8 mouse cellular contexts compared by ENCODE assay signal in the genomic region with DNA sequence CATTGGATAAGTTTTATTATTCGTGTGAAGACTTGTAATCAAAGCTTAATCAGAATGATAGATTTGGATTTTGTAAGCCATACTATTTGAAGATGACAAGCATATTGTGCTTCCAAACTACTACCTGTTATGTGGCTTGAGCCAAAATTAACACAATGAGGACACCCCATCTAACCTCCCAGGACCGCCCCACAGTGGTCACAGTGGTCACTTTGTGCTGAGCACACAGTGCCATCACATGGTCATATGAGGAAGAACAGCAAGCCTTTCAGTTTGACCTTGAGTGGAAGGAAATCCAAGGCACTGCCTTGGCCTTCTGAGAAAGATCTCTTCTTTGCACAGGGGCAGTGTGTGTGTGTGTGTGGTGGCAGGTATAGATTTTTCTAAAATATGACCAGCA.
DNase-seq lines count a peak whose midpoint lies in the region; ATAC-seq lines count a peak whose summit lies in the region.

No protein-coding gene starts in this region.

- H3K4me3 ChIP-seq in forebrain, embryonic 12.5 days (replicated peaks) = no peak overlapping the region
- no peak overlapping the region for H3K4me3 ChIP-seq in forebrain, embryonic 15.5 days
- H3K4me3 ChIP-seq in neural tube, embryonic 15.5 days (replicated peaks) = no peak overlapping the region
- H3K4me3 ChIP-seq in embryonic facial prominence, embryonic 11.5 days (ENCODE audit: low read depth, low read length) = no peak overlapping the region

- no peak overlapping the region for H3K9ac ChIP-seq in forebrain, embryonic 12.5 days
- H3K9ac ChIP-seq in forebrain, embryonic 15.5 days (replicated peaks) = no peak overlapping the region
- no peak overlapping the region for H3K9ac ChIP-seq in neural tube, embryonic 15.5 days (replicated peaks)
- no peak overlapping the region for H3K9ac ChIP-seq in embryonic facial prominence, embryonic 11.5 days (replicated peaks; ENCODE audit: low read length)

- H3K27me3 ChIP-seq in forebrain, embryonic 12.5 days = no peaks in the 10 kb centered on the region
- no peaks in the 10 kb centered on the region for H3K27me3 ChIP-seq in forebrain, embryonic 15.5 days
- H3K27me3 ChIP-seq in neural tube, embryonic 15.5 days (replicated peaks) = no peaks in the 10 kb centered on the region
- no peaks in the 10 kb centered on the region for H3K27me3 ChIP-seq in embryonic facial prominence, embryonic 11.5 days (ENCODE audit: control insufficient read depth, insufficient read depth, low read length)

- no peak overlapping the region for H3K27ac ChIP-seq in forebrain, embryonic 12.5 days
- no peak overlapping the region for H3K27ac ChIP-seq in forebrain, embryonic 15.5 days (replicated peaks)
- H3K27ac ChIP-seq in neural tube, embryonic 15.5 days (replicated peaks) = no peak overlapping the region
- H3K27ac ChIP-seq in embryonic facial prominence, embryonic 11.5 days (replicated peaks; ENCODE audit: low read depth, low read length) = no peak overlapping the region

- ATAC-seq in forebrain, embryonic 12.5 days (ENCODE audit: low FRiP score) = peak; percentile 23; the same call in 1 of the 2 replicates
- ATAC-seq in forebrain, embryonic 15.5 days (replicated peaks) = no peak
- ATAC-seq in neural tube, embryonic 15.5 days (ENCODE audit: low FRiP score) = no peak
- ATAC-seq in embryonic facial prominence, embryonic 11.5 days (replicated peaks; ENCODE audit: insufficient number of reproducible peaks, low FRiP score, low TSS enrichment, low read depth) = no peak
- no peak for ATAC-seq in frontal cortex, adult (ENCODE audit: low TSS enrichment)

- H3K4me2 ChIP-seq in forebrain, embryonic 12.5 days = no peak overlapping the region
- no peak overlapping the region for H3K4me2 ChIP-seq in forebrain, embryonic 15.5 days (replicated peaks)
- no peak overlapping the region for H3K4me2 ChIP-seq in neural tube, embryonic 15.5 days
- no peak overlapping the region for H3K4me2 ChIP-seq in embryonic facial prominence, embryonic 11.5 days (ENCODE audit: low read depth, low read length)

- DNase-seq in neural tube, embryonic 10.5 days (ENCODE audit: extremely low spot score, low spot score) = peak; percentile 21
- peak; percentile 38 for DNase-seq in embryonic facial prominence, embryonic 11.5 days (ENCODE audit: low spot score)
- DNase-seq in lung, postnatal 4 days = peak; percentile 33 to 53
- DNase-seq in urinary bladder, postnatal 25 days (ENCODE audit: low spot score) = no peak

- H3K36me3 ChIP-seq in forebrain, embryonic 12.5 days (replicated peaks) = no peaks in the 10 kb centered on the region
- no peaks in the 10 kb centered on the region for H3K36me3 ChIP-seq in forebrain, embryonic 15.5 days
- no peaks in the 10 kb centered on the region for H3K36me3 ChIP-seq in neural tube, embryonic 15.5 days
- H3K36me3 ChIP-seq in embryonic facial prominence, embryonic 11.5 days (replicated peaks; ENCODE audit: control insufficient read depth, insufficient read depth, low read depth, low read length) = no peaks in the 10 kb centered on the region

- 50% methylated on average over 2 of the region's 2 CpGs for WGBS in forebrain, embryonic 12.5 days
- WGBS in forebrain, embryonic 15.5 days = 55% methylated on average over 2 of the region's 2 CpGs
- 60% methylated on average over 2 of the region's 2 CpGs for WGBS in neural tube, embryonic 15.5 days
- 49% methylated on average over 2 of the region's 2 CpGs for WGBS in embryonic facial prominence, embryonic 11.5 days

- 0 out of 2 replicates have a peak, but pooled peaks cover 4% of the 10 kb centered on the region for H3K4me1 ChIP-seq in forebrain, embryonic 12.5 days
- H3K4me1 ChIP-seq in forebrain, embryonic 15.5 days = no peaks in the 10 kb centered on the region
- no peaks in the 10 kb centered on the region for H3K4me1 ChIP-seq in neural tube, embryonic 15.5 days
- no peaks in the 10 kb centered on the region for H3K4me1 ChIP-seq in embryonic facial prominence, embryonic 11.5 days (ENCODE audit: control insufficient read depth, insufficient read depth, low read length)

- no peaks in the 10 kb centered on the region for H3K9me3 ChIP-seq in forebrain, embryonic 12.5 days
- no peaks in the 10 kb centered on the region for H3K9me3 ChIP-seq in forebrain, embryonic 15.5 days
- no peaks in the 10 kb centered on the region for H3K9me3 ChIP-seq in neural tube, embryonic 15.5 days (replicated peaks)
- no peaks in the 10 kb centered on the region for H3K9me3 ChIP-seq in embryonic facial prominence, embryonic 11.5 days (replicated peaks; ENCODE audit: control insufficient read depth, low read length)
